Mouse (Mus musculus): ENCODE measurements at regions not wholly inside any gene's neighbourhood (a gene's known extent, or its start where the extent isn't known, plus 50 kb on each side); places are given as distances from the start of the nearest gene placed in this dataset.

DNA sequence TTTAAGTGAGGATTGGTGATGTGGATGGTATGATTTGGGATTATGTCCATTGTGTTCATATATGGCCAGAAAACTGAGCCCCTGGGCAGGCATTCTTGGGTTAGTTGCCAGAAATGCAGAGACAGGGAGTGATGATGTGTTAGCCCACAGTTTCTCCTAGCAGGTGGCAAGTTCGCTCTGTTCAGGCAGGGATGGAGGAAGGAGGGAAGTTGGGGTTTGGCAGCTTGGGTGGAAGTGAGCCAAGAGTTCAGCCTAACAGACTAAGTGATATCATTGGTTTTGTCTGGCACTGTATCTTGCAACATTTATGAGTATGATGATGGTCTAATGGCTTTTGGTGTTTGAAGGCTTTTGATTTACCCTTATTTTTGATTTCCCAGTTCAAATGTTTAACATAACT, 3806.5 kb upstream of the Gm7489 start:
- TF ChIP-seq CTCF (IDR thresholded peaks at IDR 0.05) = no peak
- TF ChIP-seq EP300 (IDR thresholded peaks at IDR 0.05) = no peak
